Mouse (Mus musculus) ovary, postnatal 14 days (tissue): ENCODE measurements around the gene Shank2.

Experiments used
- DNase-seq: peaks from one replicate; pipeline ENCODE4 v3.0.0; 2022; ENCODE audit warnings: low spot score

The Shank2 gene

DNA sequence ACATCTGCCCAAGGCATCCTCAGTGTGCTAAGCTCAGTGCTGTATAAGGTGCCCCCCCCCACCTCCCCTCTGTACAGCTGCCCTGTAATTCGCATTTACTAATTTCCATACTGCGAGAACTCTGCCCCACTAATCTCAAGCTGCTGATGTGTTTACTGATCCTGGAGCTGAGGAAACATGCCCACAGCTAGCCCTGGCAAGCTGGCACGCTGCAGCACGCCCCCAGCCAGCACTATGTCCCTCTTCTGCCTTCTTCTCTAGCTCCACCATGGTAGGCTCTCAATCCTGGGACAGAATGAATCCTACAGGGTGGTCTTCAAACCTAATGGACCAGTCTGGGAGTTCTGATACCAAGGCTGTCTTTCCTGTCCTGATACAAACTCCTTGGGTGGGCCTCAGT, 267.1 kb downstream of the Shank2 start:
- DNase-seq: no peak

DNA sequence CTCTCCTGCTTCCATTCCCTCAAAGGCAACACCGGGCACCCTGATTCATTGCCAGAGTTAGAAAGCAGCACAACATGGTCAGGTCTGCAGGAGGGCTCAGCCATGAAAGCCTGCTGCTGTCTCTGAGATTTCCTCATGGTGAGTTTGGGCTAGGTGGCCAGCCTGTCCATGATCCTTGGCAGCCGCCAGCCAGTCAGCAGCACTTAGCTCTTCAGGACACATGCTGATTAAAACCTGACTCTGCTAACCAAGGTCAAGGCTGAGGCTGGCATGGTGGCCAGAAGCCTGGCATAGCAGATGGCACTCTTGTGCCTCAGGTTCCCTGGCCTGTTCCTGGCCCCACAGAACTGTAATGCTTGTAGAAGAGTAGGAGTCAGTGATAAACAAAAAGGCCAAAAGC, 269.3 kb downstream of the Shank2 start:
- no peak for DNase-seq

DNA sequence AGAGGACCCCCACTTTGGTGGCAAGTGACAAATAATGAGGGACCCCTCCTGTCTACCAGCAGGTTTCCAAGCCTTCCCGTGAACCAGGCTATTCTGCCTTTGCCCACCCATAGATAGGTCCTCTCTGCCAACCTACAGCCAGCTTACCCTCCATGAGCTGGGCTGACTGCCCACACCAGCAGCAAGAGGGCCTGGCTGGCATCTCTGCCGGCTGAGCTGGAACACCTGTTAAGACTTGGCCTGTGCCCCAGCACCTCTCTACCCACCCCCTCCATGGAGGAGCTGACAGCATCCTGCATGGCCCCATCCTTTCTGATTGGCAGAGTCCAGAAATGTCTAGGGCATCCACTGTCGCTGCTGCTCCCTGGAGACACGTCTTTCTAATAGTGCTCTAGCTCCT, 277.0 kb downstream of the Shank2 start:
- no peak for DNase-seq

DNA sequence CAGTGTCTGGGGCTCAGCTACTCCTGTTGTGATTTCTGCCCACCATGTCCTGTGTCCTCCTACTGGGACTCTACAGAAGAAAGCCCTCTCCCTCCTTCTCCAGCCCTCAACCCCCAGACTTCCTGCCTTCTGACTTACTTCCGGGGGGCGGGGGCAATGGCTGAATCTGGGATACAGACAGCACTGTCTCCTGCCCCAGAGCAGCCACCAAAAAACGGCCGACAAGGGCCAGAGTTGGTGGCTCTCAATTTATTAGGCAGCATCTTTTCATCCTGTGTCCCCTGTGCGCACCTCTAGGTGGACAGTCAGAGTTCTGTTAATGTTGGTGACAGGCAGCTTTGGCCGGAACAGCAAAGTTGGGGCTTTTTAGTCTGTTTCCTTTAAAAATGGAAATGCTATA, 282.0 kb downstream of the Shank2 start:
- no peak for DNase-seq

DNA sequence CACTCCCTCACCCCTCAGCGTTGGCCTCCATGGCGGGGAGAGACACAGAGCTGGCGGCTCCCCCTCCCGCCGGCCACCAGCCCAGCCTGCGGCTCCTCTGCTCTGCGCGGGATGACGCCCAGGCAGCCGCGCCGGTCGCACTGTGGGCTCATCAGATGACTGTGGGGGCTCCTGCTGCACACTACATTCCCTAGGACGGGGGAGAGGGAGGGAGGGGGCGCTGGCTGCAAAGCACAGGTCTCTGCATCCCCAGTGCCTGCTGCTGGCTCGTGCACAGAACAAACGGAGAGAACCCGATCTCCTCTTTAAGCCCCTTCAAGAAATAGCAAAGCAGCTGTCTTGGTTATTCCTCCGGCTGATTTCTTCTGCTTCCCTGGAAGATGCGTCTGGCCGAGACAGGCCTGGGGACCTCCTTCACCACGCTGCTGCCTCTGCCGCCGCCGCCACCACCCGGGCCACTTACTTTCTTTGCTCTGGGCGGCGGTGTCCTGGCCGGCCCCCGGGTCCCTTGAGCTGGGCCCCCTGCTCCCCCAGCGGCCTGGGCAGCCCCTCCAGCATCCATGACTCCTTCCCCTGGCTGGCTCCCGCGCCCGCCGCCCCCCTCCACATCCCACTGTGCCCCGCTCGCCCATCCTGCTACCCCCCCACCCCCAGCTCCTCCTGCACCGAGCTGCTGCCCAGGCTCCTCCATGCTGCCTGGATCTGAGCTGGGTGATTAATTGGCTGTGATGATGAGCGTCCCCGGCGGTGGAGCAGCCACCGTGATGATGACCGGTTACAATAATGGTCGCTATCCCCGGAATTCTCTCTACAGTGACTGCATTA, 282.7 kb downstream of the Shank2 start:
- no peak for DNase-seq

DNA sequence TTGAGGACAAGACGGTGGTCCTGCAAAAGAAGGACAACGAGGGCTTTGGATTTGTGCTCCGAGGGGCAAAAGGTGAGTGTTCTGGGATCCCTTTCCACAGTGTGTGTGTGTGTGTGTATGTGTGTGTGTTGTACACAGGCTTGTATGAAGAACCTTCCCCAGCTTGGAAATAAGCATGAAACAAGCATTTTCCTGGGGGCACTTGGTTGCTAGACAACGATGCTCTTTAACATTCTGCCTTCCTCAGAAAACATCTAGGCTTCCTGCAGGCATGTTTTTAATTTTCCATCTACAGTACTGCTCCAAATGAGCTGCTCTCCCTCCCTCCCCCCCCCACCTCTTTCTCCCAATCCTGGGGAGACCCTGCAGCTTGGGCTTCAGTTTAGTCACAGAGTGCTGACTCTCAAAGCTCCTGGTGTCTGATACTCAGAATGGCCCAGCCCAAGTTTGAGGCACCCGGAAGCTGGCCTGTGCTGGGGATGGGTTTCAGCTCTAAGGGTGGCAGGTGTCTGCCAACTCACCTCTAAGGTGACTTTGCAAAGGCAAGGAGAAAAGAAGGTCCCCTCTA, 283.4 kb downstream of the Shank2 start:
- DNase-seq: no peak

DNA sequence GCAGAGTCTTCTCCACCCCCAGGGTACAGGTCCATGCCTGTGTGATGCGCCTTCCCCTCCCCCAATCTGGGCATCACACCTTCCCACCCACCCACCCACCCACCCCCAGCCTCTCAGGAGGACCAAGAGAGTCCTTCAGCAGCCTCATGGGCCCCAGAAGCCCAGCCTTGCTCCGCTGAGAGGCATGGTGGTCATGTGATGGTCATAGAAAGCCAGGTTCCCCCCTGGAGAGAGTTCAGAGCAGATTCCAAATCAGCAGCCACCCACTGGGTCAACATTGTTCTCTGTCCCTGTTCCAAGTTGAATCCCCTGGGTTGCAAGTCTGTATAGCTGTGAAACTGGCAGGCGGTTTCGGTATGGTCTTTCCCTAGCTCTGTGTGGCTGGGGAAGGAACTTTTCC, 284.2 kb downstream of the Shank2 start:
- no peak for DNase-seq

DNA sequence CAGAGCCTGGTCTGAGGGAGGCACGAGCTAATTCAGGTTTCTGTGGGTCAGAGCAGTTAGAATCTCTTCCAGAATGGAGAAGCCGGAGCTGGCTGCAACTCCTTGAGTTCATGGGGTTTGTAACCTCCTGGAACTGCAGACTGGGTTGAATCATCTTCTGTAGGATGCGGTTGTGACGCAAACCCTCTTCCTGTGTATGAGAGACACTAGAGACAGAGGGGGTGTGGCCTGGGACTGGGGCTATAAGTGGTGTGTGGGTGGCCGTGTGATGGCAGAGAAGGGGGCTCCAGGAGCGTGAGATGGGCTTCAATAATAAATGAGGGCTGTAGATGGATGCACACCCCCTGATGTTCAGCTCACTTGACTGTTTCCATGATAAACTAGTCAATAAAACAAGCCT, 286.3 kb downstream of the Shank2 start:
- no peak for DNase-seq

DNA sequence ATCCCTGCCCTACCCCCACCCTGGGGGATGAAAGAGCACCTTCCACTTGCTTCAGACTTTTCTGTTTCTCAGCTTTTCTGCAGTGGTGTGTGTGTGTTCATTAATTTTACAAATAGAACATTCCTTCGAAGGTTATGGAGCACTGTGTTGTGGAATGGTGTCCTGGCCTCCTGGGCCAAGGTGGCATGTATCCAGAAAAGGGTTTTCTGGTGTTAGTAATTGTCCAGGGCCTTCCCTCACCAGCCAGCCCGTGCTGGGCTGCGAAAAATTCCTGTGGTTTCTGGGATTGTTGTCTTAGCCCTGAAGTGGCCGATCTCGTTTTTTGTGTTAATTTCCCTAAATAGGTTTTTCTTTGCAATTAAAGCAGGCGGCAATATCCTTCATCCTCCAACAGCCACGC, 289.8 kb downstream of the Shank2 start:
- DNase-seq: no peak

DNA sequence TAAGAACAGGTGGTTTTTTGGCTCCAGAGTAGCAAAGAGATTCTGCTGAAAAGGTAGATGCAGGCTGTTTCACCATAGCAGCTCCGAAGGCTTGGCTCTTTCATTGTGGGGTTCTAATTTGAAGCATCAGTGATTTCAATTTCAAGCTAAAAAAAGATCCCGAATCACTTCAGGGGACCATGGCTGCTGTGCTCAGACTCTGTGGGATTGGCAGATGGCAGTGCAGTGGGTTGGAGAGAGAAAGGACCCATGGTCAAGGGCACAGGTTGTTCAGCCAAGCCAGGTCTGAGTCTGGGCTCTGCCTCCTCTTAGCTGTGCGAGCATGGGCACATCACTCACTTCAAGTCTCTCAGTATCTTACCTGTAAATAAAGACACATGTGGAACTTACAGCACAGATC, 291.9 kb downstream of the Shank2 start:
- DNase-seq: no peak

DNA sequence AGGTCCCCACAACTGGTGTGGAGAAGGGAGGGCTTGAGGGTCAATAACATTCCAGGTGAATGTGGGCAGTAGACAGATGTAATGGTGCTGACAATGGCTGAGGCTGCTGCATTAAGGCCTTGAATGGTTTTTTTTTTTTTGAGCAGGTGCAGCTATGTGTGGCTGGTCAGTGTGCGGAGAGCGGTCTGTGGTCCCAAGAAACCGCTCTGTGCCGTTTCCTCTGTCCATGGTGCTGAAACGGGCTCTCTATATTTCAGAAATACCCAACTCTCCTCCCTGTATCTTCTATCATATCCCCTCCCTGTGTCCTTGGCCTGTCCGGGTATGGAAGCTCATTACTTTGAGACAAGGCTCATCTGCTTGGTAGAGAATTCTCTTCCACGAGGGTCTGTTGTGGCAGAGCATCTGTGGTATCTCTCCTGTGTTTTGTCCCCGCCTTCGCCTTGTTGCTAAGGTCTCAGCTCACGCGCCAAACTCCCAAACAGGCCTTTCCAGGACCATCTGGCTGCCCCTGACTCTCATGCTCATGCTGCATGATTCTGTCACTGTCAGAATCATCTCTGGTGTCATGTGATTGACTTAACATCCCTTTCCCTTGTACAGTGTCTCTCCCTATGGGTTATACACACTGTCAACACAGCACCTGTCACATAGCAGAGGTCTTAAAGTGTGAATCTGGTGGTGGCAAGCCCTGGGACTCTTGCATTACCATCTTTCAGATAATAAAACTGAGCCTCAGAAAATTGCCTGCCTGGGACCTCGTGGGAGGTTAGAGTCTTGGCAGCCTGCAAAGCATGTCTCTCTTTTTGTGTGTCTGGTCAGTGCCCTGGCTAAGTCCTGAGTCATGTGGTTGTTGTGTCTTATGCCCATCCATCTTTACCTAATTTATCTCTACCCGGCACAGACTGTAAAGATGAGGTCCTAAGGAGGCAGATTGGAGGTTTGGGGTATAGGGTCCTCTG, 292.8 kb downstream of the Shank2 start:
- DNase-seq: peak; percentile 42

DNA sequence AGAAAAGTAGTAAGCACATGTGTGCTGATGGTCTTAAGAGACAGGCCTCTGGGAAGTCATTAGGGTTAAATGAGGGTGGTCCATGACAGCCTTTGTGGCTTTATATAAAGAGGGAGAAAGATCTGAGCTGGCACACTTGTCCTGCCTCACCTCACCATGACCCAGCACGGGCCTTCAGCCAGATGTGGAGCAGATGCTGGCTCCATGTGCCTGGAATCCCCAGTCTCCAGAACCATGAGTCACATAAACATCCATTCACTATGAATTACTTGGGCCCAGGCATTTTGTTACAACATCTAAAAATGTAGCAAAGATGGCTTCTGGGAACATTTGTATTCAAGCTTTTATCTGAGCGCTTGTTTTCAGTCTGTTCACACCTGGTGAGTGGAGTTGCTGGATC, 297.6 kb downstream of the Shank2 start:
- no peak for DNase-seq

DNA sequence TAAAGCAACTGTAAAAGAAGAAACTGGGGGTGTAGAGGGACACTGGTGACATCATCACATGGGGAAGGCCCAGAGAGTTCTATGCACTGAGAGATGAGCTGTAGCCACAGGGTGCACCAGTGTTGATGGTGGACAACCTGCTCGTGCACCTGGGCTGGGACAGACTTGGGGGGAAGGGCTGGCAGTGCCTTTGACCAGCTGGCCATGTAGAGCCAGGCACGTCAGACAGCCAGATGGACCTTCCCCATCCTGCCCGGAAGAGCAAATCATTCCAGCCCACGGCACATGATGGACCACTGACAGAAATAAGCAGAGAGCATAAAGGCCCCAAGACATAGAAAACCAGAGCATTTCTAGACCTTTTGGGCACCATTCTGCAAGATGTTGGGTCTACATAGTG, 299.9 kb downstream of the Shank2 start:
- no peak for DNase-seq

DNA sequence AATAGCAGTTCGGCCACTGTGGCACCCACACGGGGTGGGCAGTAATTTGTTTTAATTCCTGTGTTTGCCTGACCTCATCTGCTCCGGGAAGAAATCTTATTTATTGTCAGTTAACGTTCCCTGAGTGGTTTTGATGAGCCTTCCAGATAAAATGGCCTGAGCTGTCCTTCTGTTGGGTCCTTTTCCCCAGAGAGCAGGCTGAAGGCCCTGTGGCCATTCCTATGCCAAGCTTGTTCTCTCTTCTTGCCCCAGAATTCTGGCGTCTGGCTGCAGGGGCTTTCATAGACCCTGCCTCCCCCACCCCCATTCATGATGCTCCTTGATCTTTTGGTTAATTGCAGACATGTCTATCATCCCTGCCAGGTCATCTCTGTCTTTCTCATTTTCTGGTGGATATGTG, 300.8 kb downstream of the Shank2 start:
- no peak for DNase-seq

DNA sequence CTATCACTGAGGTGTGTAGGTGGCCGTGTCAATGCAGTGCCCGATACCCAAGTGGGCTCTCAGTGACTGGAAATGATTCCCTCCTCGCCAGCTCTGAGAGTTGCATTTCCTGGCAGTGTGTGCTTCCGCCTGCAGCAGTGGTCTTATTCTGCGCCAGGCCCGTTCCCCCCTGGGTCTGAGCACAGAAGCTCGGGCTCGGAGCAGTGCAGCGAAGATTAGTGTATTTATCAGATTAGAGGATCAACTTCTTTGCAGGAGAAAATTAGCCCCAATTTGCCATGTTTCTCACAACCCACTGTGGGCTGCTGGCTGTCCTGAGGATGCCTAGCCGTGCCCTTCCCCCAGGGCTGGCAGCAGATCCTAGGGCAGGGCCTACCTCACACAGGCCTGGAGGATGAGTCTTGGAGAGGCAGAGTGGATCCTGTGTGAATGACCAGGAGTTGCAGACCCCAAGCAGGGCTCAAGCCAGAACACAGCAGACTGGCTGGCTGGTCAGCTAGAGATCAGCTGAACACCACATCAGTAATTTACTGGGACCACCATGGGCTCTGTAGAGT, 306.2 kb downstream of the Shank2 start:
- DNase-seq: no peak

DNA sequence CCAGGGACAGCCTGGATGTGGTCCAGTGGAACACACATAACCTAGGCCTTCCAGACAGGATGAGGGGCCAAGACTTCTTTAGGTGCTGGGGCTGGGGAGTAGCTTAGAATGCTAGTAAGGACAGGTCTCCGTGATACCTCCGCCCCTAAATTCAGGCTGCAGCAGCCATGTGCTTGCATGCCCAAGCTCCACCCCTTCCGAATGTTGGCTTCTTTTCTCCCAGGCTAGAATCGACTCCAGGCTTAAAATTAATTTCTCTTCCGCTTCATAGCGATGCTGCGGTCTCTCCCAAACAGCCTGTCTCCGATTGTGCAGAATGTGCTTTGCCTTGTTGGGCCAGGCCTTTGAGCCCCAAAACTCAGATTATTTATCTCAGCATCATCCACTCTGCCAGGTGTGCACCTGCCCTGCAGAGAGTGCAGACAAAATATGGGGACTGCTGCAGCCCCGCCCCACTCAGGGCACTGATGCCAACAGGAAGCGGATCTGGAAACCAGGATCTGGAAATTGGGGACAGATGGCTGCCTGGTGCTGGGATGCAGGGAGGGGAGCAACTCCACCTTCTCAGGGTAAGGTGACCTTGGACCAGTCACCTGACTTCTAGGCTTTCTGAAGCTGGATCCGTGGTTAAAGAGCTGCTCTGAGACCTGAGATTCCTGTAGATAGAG, 312.8 kb downstream of the Shank2 start:
- DNase-seq: no peak

DNA sequence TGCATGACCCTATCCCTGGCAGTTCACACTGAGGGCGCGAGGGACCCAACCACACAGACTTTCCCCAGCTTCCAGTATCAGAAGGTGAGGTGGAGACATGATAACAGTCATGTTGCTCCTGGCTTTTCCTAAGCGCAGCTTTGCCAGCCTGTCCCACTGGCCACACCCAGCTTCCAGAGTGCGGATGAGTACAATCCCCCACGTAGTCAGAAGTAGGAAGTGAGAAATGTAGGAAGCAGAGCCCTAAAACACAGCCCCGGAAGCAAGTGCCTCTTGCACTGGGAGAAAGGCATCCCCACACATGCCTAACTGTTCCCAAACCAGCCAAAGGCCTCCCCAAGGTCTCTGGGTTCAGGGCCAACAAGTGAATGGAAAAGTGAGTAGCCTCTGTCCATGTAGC, 314.5 kb downstream of the Shank2 start:
- no peak for DNase-seq

DNA sequence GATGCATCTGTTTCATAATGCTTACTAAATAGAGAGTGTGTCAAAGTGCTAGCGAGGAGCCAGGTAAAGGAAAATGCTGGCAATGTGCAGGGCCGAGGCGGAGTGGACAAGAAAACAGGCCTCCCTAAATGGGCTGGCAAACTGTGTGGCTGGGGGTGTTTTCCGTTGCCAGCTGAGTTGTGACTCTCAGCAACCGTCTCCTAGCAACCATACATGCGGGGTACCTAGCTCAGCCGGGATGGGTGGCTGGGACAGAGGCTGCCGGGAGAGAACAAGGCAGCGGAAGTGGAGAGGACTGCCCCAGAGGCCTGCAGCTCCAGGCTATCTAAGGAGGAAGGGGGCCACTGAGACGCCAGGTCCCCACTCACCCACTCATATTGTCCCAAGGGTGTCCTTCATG, 315.1 kb downstream of the Shank2 start:
- no peak for DNase-seq

DNA sequence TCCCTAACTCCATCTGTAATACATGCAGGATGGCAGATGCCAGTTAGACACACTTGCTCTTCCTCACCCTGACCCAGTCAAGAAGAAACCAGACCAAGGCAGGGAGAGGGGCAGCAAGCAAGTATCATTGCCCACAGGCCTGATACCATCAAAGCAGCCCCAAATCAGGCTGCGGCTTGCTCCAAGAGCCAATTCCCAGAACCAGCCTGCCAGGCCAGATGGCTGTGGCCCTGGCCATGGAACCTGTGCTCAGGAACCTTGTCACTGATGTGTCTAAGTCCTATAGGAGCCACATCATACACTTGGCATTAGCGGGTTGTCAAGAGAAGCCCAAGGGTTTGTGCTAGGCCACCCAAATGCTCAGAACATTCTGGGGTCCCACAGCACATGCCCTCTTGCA, 322.3 kb downstream of the Shank2 start:
- no peak for DNase-seq

DNA sequence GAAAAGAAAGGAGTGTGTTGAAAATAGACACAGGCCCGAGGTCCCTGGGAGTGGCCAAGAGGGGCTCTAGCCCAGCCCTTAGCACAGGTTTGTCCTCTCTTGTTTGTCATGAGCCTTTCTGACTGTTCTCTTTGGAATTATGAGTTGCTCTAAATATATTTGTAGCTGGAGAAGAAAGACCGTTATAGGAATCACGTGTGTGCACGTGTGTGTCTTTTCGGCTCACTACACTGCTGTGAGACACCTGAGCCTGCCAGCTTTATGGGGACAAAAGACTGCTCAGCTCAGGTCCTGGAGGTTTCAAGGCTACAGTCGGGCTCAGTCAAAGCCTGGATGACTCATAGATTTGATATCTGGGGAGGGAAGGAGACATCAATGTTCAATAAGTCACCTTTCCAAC, 323.1 kb downstream of the Shank2 start:
- DNase-seq: no peak

DNA sequence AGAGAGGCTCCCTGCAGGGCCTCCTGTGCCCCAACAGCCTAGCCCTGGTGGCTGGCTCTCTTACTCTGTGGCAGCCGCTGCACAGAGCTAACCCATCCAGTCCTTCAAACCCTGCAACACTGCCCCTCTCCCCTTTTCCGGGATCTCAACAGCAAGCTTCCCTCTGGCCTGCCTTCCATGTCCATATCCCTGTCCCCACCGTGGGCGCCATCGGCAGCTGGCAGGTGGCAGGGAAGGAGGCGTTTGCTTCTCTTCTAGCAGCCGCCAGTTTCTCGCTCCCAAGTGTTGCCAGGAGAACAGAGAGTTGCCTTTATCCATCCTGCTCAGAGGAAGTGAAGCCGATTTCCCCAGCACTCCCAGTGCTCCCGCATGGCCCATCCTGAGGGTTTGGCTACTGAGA, 323.9 kb downstream of the Shank2 start:
- no peak for DNase-seq

DNA sequence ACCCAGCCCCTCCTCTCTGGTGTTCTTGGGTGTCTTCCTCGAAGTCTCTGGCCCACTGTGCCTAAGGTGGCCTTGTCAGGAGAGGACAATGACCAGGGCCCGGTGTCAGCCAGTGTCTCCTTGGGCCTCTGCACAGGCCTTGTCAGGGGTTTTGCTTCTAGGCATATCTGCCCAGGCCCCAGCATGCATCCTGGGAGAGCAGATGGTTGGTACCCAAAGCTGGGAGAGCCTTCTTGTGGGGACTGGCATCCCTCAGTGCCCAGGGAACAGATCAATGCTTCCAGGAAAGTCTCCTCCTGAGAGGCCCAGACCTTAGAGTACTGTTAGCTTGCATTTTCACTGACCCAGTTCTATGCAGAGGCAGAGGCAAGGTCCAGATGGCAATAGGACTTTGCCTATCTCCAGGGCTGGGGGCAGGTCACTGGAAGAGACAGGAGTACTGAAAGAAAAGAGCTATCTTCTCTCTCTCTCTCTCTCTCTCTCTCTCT, 327.7 kb downstream of the Shank2 start:
- no peak for DNase-seq
